Mouse (Mus musculus): ENCODE data around the gene Ccsap.
A peak's percentile ranks its signal among the peaks of the same experiment; 100 is the strongest.
"Not testable (repeated sequence)": the region's sequence is repeated elsewhere in the genome, so short reads cannot be mapped to it uniquely, and the experiment has no call there.

Ccsap gene

GRCm38 (mm10) chr8:123836354-123836753, 23.7 kb downstream of the Ccsap start:
- DNase-seq (ENCODE audit: low read depth, low spot score): peak; percentile 72

GRCm38 (mm10) chr8:123835451-123835850, 24.6 kb downstream of the Ccsap start:
- peak; percentile 93 for DNase-seq (ENCODE audit: low read depth, low spot score)

- peak; percentile 62 for DNase-seq (ENCODE audit: low read depth, low spot score)
Measured at GRCm38 (mm10) chr8:123832757-123833156, 27.3 kb downstream of the Ccsap start.

GRCm38 (mm10) chr8:123827523-123827922, 32.5 kb downstream of the Ccsap start:
- peak; percentile 80 for DNase-seq (ENCODE audit: low read depth, low spot score)

- DNase-seq (ENCODE audit: low read depth, low spot score): peak; percentile 85
Measured at GRCm38 (mm10) chr8:123826758-123827157, 33.3 kb downstream of the Ccsap start.

- peak; percentile 88 for DNase-seq (ENCODE audit: low read depth, low spot score)
Measured at GRCm38 (mm10) chr8:123826001-123826400, 34.0 kb downstream of the Ccsap start.

GRCm38 (mm10) chr8:123823532-123824123, 36.4 kb downstream of the Ccsap start:
- DNase-seq (ENCODE audit: low read depth, low spot score): no peak

- DNase-seq (ENCODE audit: low read depth, low spot score): no peak
Measured at GRCm38 (mm10) chr8:123823111-123823510, 36.9 kb downstream of the Ccsap start.

- no peak for DNase-seq (ENCODE audit: low read depth, low spot score)
Measured at GRCm38 (mm10) chr8:123820780-123821179, 39.2 kb downstream of the Ccsap start.

GRCm38 (mm10) chr8:123819683-123820610, 40.1 kb downstream of the Ccsap start:
- no peak for DNase-seq (ENCODE audit: low read depth, low spot score)

GRCm38 (mm10) chr8:123817747-123818146, 42.3 kb downstream of the Ccsap start:
- DNase-seq (ENCODE audit: low read depth, low spot score): no peak

GRCm38 (mm10) chr8:123816939-123817338, 43.1 kb downstream of the Ccsap start:
- peak; percentile 82 for DNase-seq (ENCODE audit: low read depth, low spot score)

GRCm38 (mm10) chr8:123815325-123815724, 44.7 kb downstream of the Ccsap start:
- DNase-seq (ENCODE audit: low read depth, low spot score): no peak

GRCm38 (mm10) chr8:123813892-123814266, 46.1 kb downstream of the Ccsap start:
- DNase-seq (ENCODE audit: low read depth, low spot score): no peak

GRCm38 (mm10) chr8:123813173-123813891, 46.7 kb downstream of the Ccsap start:
- peak; percentile 94 for DNase-seq (ENCODE audit: low read depth, low spot score)

- DNase-seq (ENCODE audit: low read depth, low spot score): no peak
Measured at GRCm38 (mm10) chr8:123812227-123812626, 47.8 kb downstream of the Ccsap start.

- DNase-seq (ENCODE audit: low read depth, low spot score): not testable (repeated sequence)
Measured at GRCm38 (mm10) chr8:123809342-123809741, 50.7 kb downstream of the Ccsap start.

GRCm38 (mm10) chr8:123808671-123809070, 51.3 kb downstream of the Ccsap start:
- no peak for DNase-seq (ENCODE audit: low read depth, low spot score)

- no peak for DNase-seq (ENCODE audit: low read depth, low spot score)
Measured at GRCm38 (mm10) chr8:123807852-123808573, 52.0 kb downstream of the Ccsap start.

GRCm38 (mm10) chr8:123807024-123807431, 53.0 kb downstream of the Ccsap start:
- DNase-seq (ENCODE audit: low read depth, low spot score): no peak

- DNase-seq (ENCODE audit: low read depth, low spot score): peak; percentile 49
Measured at GRCm38 (mm10) chr8:123806374-123806935, 53.6 kb downstream of the Ccsap start.
